Mouse (Mus musculus) 3T3-L1 (cell line): ENCODE measurements around the gene Hmbs.

Experiments used
- DNase-seq: peaks from one replicate; pipeline ENCODE4 v3.0.0-alpha.2; 2015; ENCODE audit warnings: low read depth, low spot score

Hmbs gene

DNA sequence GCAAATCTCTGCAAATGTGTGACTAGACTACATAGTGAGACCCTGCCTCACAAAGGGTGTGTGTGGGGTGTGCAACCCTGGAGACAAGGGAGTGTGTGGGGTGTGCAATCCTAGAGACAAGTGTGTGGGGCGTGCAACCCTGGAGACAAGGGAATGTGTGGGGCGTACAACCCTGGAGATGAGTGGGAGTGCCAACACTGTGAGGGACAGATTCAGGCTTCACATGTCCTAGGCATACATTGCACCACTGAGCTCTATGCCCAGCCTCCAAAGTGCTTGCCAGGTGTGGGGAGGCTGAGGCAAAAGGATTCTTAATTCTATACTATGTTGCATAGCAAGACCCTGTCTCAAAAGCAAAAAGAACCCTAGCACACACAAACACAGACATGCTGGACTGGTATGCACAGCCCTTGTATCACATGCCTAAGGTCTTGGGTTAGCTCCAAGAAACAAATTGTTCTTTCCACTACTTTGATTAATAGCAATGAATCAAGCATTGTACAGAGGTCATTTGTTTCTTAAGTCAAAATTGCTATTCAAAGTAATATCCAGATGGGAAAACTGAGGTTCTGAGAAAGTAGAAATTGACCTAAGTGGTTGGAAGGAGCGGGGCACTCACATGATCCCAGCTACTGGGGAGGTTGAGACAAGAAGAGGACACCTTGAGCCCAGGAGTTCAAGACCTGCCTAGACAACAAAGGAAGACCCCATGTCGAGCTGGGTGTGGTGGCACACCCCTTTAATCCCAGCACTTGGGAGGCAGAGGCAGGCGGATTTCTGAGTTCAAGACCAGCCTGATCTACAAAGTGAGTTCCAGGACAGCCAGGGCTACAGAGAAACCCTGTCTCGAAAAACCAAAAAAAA is 1.8 kb upstream of the Hmbs start:
- DNase-seq = no peak

DNA sequence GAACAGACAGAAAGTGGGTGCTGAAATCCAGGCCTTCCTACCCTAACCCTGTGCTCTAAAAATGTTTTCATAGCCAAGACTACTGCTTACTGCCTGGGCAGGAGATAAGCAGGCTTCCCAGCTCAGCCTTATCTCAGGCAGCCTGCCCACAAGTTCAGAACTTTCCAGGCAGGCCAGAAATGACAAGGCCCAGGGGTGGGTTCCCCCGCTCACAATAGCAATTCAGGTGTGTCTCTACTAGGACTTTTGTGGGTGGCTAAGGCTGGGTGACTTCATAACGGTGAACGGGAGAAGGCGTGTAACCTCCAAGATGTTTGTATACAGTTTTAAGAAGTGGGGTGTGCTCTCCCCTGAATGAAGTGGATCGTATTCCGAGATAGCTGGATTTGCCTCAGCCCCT is 738 bp downstream of the Hmbs start:
- DNase-seq = peak; percentile 42

DNA sequence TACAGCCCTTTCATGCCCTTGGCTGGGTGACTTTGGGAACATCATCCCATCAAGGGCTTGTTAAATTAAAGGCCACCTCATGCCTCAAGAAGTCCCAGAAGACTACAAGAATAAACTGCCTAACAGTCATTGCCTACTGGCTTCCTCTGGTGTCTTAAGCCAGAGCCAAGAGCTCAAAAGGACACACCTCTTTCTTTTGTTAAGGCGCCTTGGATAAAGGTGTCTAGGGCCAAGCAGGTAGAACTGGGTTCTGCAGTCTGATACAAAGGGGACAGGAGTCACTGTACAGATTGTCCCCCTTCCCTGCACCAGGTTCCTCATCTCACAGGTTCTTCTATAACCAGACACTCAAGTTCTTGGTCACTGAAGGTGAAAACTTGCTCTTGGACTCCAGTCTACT is 1.4 kb downstream of the Hmbs start:
- DNase-seq = no peak

DNA sequence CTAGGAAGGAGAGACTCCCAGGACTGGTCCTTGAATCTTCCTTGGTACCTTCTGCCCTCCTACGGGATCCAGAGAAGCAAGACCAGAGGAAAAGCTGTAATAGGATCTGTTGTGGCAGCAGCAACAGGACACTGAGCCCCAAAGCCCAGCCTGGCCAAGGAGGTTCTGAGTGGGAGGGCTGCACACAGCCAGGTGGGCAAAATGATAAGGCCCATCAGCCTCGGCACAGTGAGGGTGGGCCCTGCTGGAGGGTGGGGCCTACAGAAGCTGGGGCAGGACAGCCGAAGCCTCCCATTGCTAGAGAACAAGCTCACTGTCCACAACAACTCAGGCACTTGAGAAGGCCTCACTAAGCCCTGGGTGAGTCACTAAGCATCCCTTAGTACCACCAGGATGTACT is 1.9 kb downstream of the Hmbs start:
- no peak for DNase-seq

DNA sequence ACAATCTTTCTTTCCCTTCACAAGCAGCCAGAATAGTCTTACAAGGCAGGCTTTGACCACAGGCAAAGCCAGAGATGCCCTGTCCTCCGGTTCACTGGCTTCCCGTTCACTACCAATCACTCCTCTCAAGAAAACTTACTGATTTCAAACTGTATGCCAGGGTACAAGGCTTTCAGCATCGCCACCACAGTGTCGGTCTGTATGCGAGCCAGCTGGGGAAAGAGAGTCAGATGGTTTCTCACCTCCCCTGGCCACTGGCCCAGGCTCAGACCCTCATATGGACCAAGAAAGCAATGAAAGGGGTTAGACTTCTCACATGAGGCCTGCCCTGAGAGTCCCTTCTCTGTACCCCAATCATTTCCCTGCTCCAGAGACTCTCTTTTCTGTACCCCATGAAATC is 2.5 kb downstream of the Hmbs start:
- no peak for DNase-seq

DNA sequence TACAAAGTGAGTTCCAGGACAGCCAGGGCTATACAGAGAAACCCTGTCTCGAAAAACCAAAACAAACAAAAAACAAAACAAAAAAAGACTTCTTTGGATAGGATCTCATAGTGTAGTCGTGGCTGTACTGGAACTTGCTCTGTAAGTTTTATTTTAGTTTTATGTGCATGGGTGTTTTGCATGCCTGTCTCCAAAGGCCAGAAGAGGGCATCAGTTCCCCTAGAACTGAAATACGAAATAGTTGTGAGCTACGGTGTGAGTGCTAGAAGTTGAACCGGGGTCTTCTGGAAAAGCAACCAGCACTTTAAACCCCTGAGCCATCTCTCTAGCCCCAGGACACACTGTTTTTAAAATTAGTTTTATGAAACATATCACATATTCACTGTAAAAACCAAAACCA is 5.5 kb downstream of the Hmbs start:
- DNase-seq = no peak

DNA sequence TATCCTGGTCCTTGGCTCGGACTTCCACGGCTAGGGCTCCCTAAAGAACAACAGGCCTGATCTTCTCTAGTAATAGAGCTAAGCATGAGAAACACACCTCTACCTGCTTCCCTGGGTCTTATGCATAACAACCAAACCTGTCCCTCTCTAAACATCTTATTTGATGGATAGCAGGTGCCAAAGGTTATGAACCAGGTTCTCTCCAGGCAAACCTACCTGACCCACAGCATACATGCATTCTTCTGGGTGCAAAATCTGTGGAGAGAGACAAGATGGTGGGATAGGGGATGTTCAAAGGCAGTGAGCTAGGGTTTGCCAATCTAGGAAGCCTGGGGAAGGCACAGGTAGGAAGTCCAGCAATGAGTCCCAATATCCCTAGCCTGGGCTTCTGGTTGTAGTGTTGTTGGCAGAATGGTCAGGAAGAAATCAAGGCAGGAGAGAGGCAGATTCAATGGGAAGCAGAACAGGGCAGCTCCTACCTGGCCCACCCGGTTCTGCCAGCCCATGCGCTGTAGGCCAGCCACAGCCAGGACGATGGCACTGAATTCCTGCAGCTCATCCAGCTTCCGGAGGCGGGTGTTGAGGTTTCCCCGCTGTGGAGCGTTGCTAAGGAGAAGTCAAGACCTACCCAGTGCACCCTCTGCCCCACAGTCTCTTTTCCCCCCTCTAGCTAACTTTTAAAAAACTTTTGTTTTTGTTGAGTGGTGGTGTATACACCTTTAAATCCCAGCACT is 6.4 kb downstream of the Hmbs start:
- DNase-seq = peak; percentile 40

DNA sequence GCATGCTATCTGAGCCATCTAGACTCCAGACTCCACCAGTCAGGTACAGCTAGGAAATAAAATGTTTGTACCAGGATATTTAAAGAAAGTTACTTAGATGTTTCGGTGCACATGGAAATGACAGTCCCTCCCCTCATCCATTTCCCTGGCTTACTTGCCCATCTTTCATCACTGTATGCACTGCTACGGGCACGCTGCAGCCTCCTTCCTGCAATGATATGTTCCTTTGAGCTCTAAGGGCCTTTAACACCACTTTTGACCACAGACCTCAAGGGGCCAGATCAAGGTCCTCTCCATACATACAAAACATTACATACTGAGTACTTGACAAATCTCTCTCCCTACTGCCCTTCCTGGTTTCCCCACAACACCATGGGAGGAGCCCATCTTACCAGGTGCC is 7.1 kb downstream of the Hmbs start:
- DNase-seq = peak; percentile 58

DNA sequence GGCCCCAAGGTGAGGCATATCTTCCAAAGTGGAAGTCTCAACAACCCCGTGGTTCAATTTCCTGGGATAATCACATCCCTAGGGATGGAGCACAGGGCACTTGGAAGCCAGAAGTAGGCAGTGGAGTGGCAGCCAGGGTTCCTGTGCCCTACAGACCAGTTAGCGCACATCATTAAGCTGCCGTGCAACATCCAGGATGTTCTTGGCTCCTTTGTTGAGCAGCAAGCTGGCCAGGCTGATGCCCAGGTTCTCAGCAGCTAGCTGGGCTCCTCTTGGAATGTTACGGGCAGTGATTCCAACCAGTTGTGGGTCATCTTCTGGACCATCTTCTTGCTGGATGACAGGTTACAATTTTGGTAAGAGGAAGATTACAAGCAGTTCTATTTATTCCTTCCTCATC is 7.5 kb downstream of the Hmbs start:
- DNase-seq = peak; percentile 49

DNA sequence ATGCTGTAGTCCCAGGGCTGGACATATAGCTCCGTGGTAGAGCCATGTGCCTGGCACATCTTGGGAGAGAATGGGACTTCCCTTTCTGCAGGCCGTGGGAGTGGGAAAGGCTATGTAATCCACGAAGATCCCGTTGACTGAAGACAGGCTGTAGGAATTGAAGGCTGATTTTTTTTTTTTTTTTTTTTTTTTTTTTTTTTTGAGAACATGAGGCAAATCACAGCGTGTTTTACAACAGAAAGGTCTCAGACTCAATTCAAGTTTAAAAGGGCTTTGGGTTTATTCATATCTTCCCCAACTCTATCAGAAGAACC is 8.0 kb downstream of the Hmbs start:
- no peak for DNase-seq

DNA sequence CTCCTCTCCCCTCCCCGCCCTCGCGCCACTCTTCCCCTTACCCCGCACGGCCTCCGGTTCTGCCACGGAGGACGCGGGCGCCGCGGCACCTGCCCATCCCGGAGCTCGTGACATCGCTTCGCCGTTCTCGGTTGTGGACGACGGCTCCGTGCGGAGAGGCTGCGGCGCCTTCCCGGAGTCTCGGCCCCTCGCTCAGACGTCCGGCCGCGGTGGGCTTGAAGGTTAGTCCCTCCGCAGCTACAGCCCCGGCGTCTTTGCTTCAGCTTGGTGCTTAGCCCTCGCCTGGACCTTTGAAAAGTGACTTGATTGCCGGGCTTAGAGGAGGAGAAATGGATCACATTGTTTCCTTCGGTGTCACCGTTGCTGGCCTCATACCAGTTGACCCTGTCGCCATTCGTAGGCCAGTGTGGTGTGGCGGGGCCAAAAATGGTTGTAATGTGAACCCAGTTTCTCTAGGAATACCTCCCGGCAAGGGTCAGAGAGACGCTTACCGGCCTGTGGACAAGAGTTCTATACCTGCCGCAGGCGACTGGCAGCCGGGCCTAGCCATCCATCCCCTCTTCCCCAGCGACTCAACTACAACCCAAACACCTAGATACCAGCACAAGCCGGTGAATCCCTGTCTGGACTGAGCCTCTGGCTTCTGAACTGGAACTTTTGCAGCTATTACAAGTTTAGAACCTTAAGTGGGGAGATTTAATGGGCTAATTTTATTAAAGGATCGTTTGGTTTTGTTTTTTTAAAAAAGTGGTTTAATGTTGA is 8.5 kb downstream of the Hmbs start:
- DNase-seq = peak; percentile 55

DNA sequence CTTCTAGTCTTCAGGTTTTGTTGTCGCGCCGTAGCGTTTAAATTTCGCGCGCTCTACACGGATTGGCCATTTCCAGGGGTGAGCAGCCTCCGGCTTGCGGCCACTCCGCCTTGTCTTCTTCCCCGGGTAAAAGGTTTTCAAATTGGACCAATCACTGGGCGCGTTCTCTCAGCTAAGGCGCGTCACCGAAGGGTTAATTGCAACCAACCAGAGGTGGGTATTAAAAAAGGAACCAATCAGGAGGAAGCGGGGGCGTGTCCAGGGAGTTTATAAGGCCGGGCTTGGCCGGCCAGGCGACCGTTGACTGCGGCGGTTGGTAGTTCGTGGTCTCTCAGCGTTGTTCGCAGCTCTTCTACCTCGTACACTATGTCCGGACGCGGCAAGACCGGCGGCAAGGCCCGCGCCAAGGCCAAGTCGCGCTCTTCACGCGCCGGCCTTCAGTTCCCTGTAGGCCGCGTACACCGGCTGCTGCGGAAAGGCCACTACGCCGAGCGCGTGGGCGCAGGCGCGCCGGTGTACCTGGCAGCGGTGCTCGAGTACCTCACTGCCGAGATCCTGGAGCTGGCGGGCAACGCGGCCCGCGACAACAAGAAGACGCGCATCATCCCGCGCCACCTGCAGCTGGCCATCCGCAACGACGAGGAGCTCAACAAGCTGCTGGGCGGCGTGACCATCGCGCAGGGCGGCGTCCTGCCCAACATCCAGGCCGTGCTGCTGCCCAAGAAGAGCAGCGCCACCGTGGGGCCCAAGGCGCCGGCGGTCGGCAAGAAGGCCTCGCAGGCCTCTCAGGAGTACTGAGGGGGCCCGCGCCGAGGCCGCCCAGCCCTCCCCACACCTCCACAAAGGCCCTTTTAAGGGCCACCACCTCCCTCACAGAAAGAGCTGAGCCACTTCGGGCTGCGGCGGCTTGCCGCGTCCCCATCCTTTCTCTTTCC is 9.4 kb downstream of the Hmbs start, which contains the start of gene H2afx:
H2afx (plus strand) TSS at position 299 of the 935 bp plus-strand sequence.
- peak; percentile 99 for DNase-seq

DNA sequence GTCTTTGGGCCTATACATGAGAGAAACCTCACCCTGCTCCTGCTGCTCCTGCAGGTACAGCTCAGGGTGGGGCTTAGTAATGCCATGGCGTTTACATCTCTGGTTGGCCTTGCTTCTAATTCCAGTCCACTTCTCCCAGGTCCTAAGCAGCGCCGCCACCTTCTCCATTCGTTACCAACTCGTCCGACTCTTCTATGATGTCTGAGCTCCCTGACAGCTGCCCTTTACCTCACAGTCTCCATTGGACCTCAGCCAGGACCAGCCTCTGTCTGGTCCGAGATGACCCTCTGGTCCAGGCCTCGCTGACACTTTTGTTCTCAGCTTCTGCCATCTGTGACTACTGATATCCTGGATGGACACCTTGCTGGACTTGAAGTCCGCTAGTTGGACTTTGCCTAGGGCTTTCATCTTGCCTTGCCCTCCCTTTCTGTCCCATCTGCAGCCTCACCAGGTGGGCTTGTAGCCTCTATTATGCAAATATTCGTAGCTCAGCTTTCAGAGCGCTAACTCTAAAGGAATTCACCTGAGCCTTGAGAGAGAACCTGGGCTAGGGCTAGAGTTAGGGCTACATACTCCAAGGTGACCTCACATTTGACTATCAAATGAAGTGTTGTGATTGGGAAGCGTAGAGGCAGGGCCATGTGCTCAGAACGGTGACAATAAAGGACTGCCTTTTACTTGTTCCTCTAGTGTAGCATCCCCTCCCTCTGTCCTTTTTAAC is 10.9 kb downstream of the Hmbs start:
- DNase-seq = no peak

DNA sequence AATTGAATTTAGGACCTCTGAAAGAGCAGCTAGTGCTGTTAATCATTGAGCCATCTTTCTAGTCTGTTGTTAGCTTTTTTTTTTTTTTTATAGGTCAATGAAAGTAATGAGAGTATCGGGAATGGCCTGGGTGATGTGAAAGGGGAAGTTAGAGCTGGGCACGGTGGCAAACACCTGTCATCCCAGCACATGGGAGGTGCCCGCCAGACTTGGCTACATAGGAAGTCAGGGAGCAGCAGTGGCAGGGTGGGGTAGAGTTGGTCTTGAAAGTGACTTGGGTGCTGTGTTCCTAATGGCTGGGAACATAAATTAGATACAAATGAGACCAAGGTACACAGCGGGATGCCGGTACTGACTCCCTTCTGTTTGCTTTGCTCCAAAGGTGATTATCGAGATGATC is 13.3 kb downstream of the Hmbs start:
- no peak for DNase-seq

DNA sequence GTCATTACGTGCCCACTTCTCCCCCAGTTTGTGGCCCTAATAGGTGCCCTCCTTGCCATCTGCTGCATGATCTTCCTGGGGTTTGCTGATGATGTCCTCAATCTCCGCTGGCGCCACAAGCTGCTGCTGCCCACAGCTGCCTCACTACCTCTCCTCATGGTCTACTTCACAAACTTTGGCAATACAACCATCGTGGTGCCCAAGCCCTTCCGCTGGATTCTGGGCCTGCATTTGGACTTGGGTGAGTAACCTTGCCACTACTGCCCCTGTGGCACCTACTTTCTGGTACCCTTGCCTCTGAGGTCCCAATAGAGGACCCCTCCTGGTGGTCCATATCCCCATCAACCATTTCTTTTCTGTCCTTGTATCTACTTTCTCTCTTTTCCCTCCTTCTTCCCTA is 16.1 kb downstream of the Hmbs start:
- no peak for DNase-seq

DNA sequence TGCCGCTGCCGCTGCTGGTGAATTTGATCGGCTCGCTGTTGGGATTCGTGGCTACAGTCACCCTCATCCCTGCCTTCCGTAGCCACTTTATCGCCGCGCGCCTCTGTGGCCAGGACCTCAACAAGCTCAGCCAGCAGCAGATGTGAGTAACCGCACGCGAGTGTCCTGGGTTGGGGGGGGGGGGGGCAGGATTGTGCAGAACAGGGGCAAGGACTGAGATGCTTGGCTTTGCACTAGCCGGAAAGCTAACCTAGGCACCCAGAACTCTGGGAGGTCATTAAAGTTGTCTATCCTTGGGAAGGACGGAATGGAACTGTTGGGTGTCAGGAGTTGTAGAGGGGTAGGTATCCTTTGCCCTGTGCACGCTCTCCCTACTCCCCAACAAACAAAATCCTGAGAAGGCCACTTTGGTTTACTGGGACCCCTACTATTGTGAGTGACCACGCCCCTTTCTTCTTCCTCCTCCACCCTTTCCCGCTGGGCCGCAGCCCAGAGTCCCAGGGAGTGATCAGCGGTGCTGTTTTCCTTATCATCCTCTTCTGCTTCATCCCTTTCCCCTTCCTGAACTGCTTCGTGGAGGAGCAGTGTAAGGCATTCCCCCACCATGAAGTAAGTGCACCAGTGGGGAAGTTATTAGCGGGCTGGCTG is 16.8 kb downstream of the Hmbs start:
- DNase-seq = peak; percentile 40

DNA sequence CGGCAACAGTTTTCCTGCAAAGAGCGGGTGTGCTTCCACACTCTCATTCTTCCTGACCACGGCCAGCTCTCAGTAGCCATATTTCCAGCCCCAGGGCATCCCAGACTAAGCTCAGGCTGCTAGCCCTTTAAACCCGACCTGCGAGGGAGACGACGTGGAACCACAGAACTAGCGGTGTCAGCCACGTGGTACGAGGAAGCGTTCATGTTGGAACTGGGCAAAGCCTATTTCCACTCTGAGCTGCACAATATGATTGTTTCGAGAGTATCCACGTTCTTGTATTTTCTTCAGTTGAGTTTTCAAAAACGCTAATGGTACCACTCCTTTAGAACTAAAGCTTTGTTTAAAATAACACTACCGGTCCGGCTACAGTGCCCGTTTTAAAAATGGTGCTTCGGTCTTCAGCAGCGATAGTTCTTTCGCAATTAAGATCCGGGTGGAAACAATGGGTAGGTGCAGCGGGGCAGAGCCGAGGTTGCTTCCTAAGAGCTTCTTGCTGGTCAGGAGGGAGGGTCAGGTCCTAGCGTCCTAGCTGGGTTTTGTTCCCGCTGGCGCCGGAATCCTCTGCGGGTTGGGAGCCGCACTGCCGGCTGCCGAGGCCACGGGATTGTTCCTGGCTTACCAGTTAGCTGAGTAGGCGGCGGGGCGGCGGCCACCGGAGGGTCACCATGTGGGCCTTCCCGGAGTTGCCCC is 17.5 kb downstream of the Hmbs start:
- peak; percentile 92 for DNase-seq

DNA sequence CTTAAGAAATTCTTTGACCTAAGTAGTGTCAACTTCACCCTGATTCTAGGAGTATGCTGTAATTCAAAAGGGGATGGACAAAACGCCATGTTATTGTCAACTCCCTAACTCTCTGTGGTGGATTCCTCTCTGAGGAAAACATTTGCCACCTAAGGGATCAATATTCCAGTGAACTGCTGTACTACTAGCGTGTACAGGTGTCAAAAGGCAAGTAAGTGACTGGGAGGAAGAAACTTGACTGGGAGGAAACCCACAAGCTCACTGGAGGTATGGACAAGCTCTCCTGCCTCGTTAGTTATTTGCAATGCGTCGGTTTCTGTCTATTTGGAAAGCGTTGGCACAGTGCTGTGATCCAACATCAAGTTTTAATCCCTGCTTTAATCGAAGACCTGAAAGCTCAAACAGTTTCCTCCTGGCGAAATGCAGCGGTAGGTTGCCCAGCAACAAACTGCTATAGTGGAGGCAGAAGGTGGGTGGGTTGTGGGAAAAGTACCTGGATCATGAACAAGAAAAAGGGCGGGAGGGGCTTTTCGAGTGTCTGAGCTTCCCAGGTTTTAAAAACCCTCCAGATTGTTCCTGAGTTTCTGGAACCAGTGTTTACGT is 18.2 kb downstream of the Hmbs start, which contains the start of gene Dpagt1:
Dpagt1 (plus strand) TSS at position 252 of the 603 bp plus-strand sequence.
- DNase-seq = no peak
